In genomic region chr7:113251554-113251953, GRCm38 (mm10) we compare ENCODE assay signal across 13 mouse cellular contexts. TPM values are rescaled to one million over a fixed set of nuclear protein-coding genes. Genes with fewer than 3 reads are reported as not detected.
DNase-seq lines count a peak whose midpoint lies in the region; ATAC-seq and TF ChIP-seq lines count a peak whose summit lies in the region.
"Had no signal": no experiment of that assay in that cellular context is flagged by ENCODE, and none has a peak within 500 bp of the region (broad histone marks: within the 10 kb centered on the region; RNA-seq: fewer than 3 reads in every experiment).

No protein-coding gene starts in this region.

- H3K4me1 ChIP-seq in heart, embryonic 14.5 days (ENCODE audit: control insufficient read depth in 2 of 2, insufficient read depth in 2 of 2, low read length in 2 of 2) = peaks cover 31 to 56% of the 10 kb centered on the region in 2 experiments
- peaks cover 48% of the 10 kb centered on the region for H3K4me1 ChIP-seq in lung, embryonic 16.5 days (replicated peaks; ENCODE audit: control insufficient read depth, insufficient read depth, low read length)
- peaks cover 32% of the 10 kb centered on the region for H3K4me1 ChIP-seq in lung, adult 2 months (ENCODE audit: control insufficient read depth, insufficient read depth, low read length)
- peaks cover 46% of the 10 kb centered on the region for H3K4me1 ChIP-seq in hindbrain, embryonic 15.5 days (replicated peaks)
- H3K4me1 ChIP-seq in stomach, embryonic 15.5 days = peaks cover 38% of the 10 kb centered on the region

- peak overlapping the region; percentile 46 for H3K4me2 ChIP-seq in heart, embryonic 14.5 days (ENCODE audit: low read length)
- no peak overlapping the region for H3K4me2 ChIP-seq in lung, embryonic 16.5 days (ENCODE audit: low read depth, low read length)
- no peak overlapping the region for H3K4me2 ChIP-seq in hindbrain, embryonic 15.5 days
- H3K4me2 ChIP-seq in stomach, embryonic 15.5 days = no peak overlapping the region
- H3K4me2 ChIP-seq: embryonic facial prominence, embryonic 12.5 days; midbrain, embryonic 12.5 days had no signal

- 28% methylated on average over 6 of the region's 6 CpGs for WGBS in heart, embryonic 14.5 days
- 61% methylated on average over 6 of the region's 6 CpGs for WGBS in lung, embryonic 16.5 days
- WGBS in lung, adult 2 months = 29% methylated on average over 6 of the region's 6 CpGs
- 53% methylated on average over 6 of the region's 6 CpGs for WGBS in hindbrain, embryonic 15.5 days
- 68% methylated on average over 6 of the region's 6 CpGs for WGBS in stomach, embryonic 15.5 days

- no peak for TF ChIP-seq CTCF in lung, adult 2 months (IDR thresholded peaks at IDR 0.05; ENCODE audit: insufficient read depth, low read length)

- H3K9me3 ChIP-seq in heart, embryonic 14.5 days (ENCODE audit: control insufficient read depth, low read length) = no peaks in the 10 kb centered on the region
- H3K9me3 ChIP-seq in lung, embryonic 16.5 days (ENCODE audit: control insufficient read depth, low read length) = no peaks in the 10 kb centered on the region
- H3K9me3 ChIP-seq in hindbrain, embryonic 15.5 days = no peaks in the 10 kb centered on the region
- no peaks in the 10 kb centered on the region for H3K9me3 ChIP-seq in stomach, embryonic 15.5 days
- H3K9me3 ChIP-seq: embryonic facial prominence, embryonic 12.5 days; midbrain, embryonic 12.5 days had no signal

- no peak for TF ChIP-seq POLR2A in lung, adult 2 months (IDR thresholded peaks at IDR 0.05; ENCODE audit: borderline replicate concordance, extremely low read depth, low read depth, low read length)

- no peaks in the 10 kb centered on the region for H3K27me3 ChIP-seq in heart, embryonic 14.5 days (ENCODE audit: control insufficient read depth, insufficient read depth, low read length)
- no peaks in the 10 kb centered on the region for H3K27me3 ChIP-seq in lung, embryonic 16.5 days (ENCODE audit: control insufficient read depth, insufficient read depth, low read depth, low read length)
- H3K27me3 ChIP-seq in hindbrain, embryonic 15.5 days = no peaks in the 10 kb centered on the region
- no peaks in the 10 kb centered on the region for H3K27me3 ChIP-seq in stomach, embryonic 15.5 days (replicated peaks)
- H3K27me3 ChIP-seq: CH12.LX; embryonic facial prominence, embryonic 12.5 days; midbrain, embryonic 12.5 days had no signal

- no peak for ATAC-seq in heart, embryonic 14.5 days (ENCODE audit: insufficient number of reproducible peaks, insufficient read depth, low FRiP score, low read depth)
- no peak for ATAC-seq in lung, embryonic 16.5 days (ENCODE audit: low read depth)
- no peak for ATAC-seq in hindbrain, embryonic 15.5 days (ENCODE audit: low FRiP score, low read depth)
- no peak for ATAC-seq in stomach, embryonic 15.5 days (ENCODE audit: insufficient read depth, low FRiP score, low read depth)

- no peaks in the 10 kb centered on the region for H3K36me3 ChIP-seq in heart, embryonic 14.5 days (ENCODE audit: control insufficient read depth, insufficient read depth, low read length)
- no peaks in the 10 kb centered on the region for H3K36me3 ChIP-seq in lung, embryonic 16.5 days (ENCODE audit: control insufficient read depth, insufficient read depth, low read length)
- no peaks in the 10 kb centered on the region for H3K36me3 ChIP-seq in hindbrain, embryonic 15.5 days
- no peaks in the 10 kb centered on the region for H3K36me3 ChIP-seq in stomach, embryonic 15.5 days
- H3K36me3 ChIP-seq: embryonic facial prominence, embryonic 12.5 days; midbrain, embryonic 12.5 days had no signal

- DNase-seq in heart, adult 9 months (ENCODE audit: low spot score in 2 of 2) = no peak
- no peak for DNase-seq in lung, adult 2 months
- no peak for DNase-seq in spleen, postnatal 14 days (ENCODE audit: low spot score in 2 of 2)
- DNase-seq in thymus, postnatal 25 days = no peak
- DNase-seq: gastrocnemius, postnatal 14 days had no signal

- H3K27ac ChIP-seq in heart, embryonic 14.5 days (replicated peaks in 1 of 2; ENCODE audit: control insufficient read depth in 1 of 2, insufficient read depth in 1 of 2, low read depth in 2 of 2, low read length in 2 of 2) = peak overlapping the region; percentile 94 to 99
- peak overlapping the region; percentile 93 for H3K27ac ChIP-seq in lung, embryonic 16.5 days (ENCODE audit: low read length)
- H3K27ac ChIP-seq in hindbrain, embryonic 15.5 days (replicated peaks) = peak overlapping the region; percentile 78
- H3K27ac ChIP-seq in stomach, embryonic 15.5 days = peak overlapping the region; percentile 69
- H3K27ac ChIP-seq: embryonic facial prominence, embryonic 12.5 days; liver, embryonic 14.5 days; midbrain, embryonic 12.5 days had no signal

- peak overlapping the region; percentile 2; the same call in 1 of the 2 replicates for H3K9ac ChIP-seq in heart, embryonic 14.5 days (ENCODE audit: low read length)
- no peak overlapping the region for H3K9ac ChIP-seq in lung, embryonic 16.5 days (ENCODE audit: low read length)
- H3K9ac ChIP-seq in hindbrain, embryonic 15.5 days = no peak overlapping the region
- H3K9ac ChIP-seq in stomach, embryonic 15.5 days = no peak overlapping the region
- H3K9ac ChIP-seq: embryonic facial prominence, embryonic 12.5 days; liver, embryonic 14.5 days; midbrain, embryonic 12.5 days had no signal

- no peak overlapping the region for H3K4me3 ChIP-seq in heart, embryonic 14.5 days (ENCODE audit: control insufficient read depth in 1 of 2, insufficient read depth in 1 of 2, low read depth in 1 of 2, low read length in 2 of 2)
- no peak overlapping the region for H3K4me3 ChIP-seq in lung, embryonic 16.5 days (ENCODE audit: low read length)
- H3K4me3 ChIP-seq in lung, adult 2 months (replicated peaks; ENCODE audit: extremely low read depth, low read depth, low read length) = no peak overlapping the region
- no peak overlapping the region for H3K4me3 ChIP-seq in hindbrain, embryonic 15.5 days
- no peak overlapping the region for H3K4me3 ChIP-seq in stomach, embryonic 15.5 days (replicated peaks)
- H3K4me3 ChIP-seq: embryonic facial prominence, embryonic 12.5 days; midbrain, embryonic 12.5 days had no signal

RNA-seq across cellular contexts. Expression of gene Arntl, which starts 44.3 kb away (rescaled TPM):
- polyA plus RNA-seq in heart, embryonic 14.5 days (2014; fragmentation: Nextera tagmentation; extraction: Ambion mirVana) = 7.7 and 8.4 TPM in 2 replicates
- polyA plus RNA-seq in lung, embryonic 16.5 days (2015; fragmentation: Nextera tagmentation; extraction: Ambion mirVana) = 12.6 and 13.5 TPM in 2 replicates
- 4.6 and 15.8 TPM in 2 replicates for polyA plus RNA-seq in lung, adult 2 months (2012; rRNA removed)
- 17.3 and 21.2 TPM in 2 replicates for polyA plus RNA-seq in hindbrain, embryonic 15.5 days (2015; fragmentation: Nextera tagmentation; extraction: Ambion mirVana)
- polyA plus RNA-seq in stomach, embryonic 15.5 days (2015; fragmentation: Nextera tagmentation; extraction: Ambion mirVana) = 10.7 and 11.3 TPM in 2 replicates
